Mouse (Mus musculus) intestine, embryonic 15.5 days (tissue): ENCODE measurements at regions not wholly inside any gene's neighbourhood (a gene's known extent, or its start where the extent isn't known, plus 50 kb on each side); places are given as distances from the start of the nearest gene placed in this dataset.

Experiments used
- ATAC-seq: fragments of 200-750 bp; cut with Nextera tagmentation; 2 replicates; pipeline ENCODE4 v1.8.0; 2017; ENCODE audit warnings: moderate TSS enrichment, moderate library complexity
- H3K27ac ChIP-seq: fragments of 300-500 bp; sonication (generic); 2 replicates; pipeline ENCODE4 v1.5.1; 2015; ENCODE audit warnings: mild to moderate bottlenecking, inconsistent platforms
- H3K27me3 ChIP-seq: fragments of 300-500 bp; sonication (generic); replicated peaks from 2 replicates; pipeline ENCODE4 v1.6.1; 2015; ENCODE audit warnings: inconsistent platforms
- H3K36me3 ChIP-seq: fragments of 300-500 bp; sonication (generic); 2 replicates; pipeline ENCODE4 v1.6.1; 2015; ENCODE audit warnings: inconsistent platforms
- H3K4me1 ChIP-seq: fragments of 300-500 bp; sonication (generic); replicated peaks from 2 replicates; pipeline ENCODE4 v1.6.1; 2015; ENCODE audit warnings: inconsistent platforms
- H3K4me2 ChIP-seq: fragments of 300-500 bp; sonication (generic); replicated peaks from 2 replicates; pipeline ENCODE4 v1.6.1; 2015; ENCODE audit warnings: mild to moderate bottlenecking, inconsistent platforms
- H3K4me3 ChIP-seq: fragments of 300-500 bp; sonication (generic); replicated peaks from 2 replicates; pipeline ENCODE4 v1.5.1; 2015; ENCODE audit warnings: inconsistent platforms
- H3K9ac ChIP-seq: fragments of 300-500 bp; sonication (generic); 2 replicates; pipeline ENCODE4 v1.6.1; 2015; ENCODE audit warnings: inconsistent platforms
- H3K9me3 ChIP-seq: fragments of 300-500 bp; sonication (generic); 2 replicates; pipeline ENCODE4 v1.6.1; 2016; ENCODE audit warnings: inconsistent platforms
- WGBS: fragments of 180-500 bp; shearing (Covaris S2); methylation state at CpG from one replicate; pipeline ENCODE4 v1.1.7; 2015; 5-methylcytosine and 5-hydroxymethylcytosine counted together

- Histone ChIP-seq H3K27me3 (no peaks in the 10 kb centered on the region), H3K36me3 (no peaks in the 10 kb centered on the region), H3K4me1 (no peaks in the 10 kb centered on the region), H3K4me3 (no peak overlapping the region), H3K4me2 (no peak overlapping the region), H3K9me3 (no peaks in the 10 kb centered on the region), H3K9ac (no peak overlapping the region), H3K27ac (no peak overlapping the region)
- no peak for ATAC-seq
Measured at GRCm38 (mm10) chr15:59230536-59230935, 341.4 kb downstream of the Gm49356 start.

- Histone ChIP-seq H3K27me3 (no peaks in the 10 kb centered on the region), H3K27ac (no peak overlapping the region), H3K4me3 (no peak overlapping the region), H3K4me2 (no peak overlapping the region), H3K9me3 (no peaks in the 10 kb centered on the region), H3K9ac (no peak overlapping the region), H3K36me3 (no peaks in the 10 kb centered on the region), H3K4me1 (no peaks in the 10 kb centered on the region)
- ATAC-seq: no peak
- WGBS: 84% methylated on average over 1 of the region's 1 CpGs
Measured at GRCm38 (mm10) chr15:59231703-59232102, 342.6 kb downstream of the Gm49356 start.

- no peak overlapping the region for H3K4me3 ChIP-seq
- H3K4me1 ChIP-seq: no peaks in the 10 kb centered on the region
- H3K36me3 ChIP-seq: no peaks in the 10 kb centered on the region
- WGBS: 70% methylated on average over 5 of the region's 5 CpGs
- no peak overlapping the region for H3K9ac ChIP-seq
- no peak overlapping the region for H3K27ac ChIP-seq
- no peaks in the 10 kb centered on the region for H3K9me3 ChIP-seq
- no peak overlapping the region for H3K4me2 ChIP-seq
- no peak for ATAC-seq
- no peaks in the 10 kb centered on the region for H3K27me3 ChIP-seq
Measured at GRCm38 (mm10) chr15:59232290-59232689, 343.2 kb downstream of the Gm49356 start.

GRCm38 (mm10) chr15:59237446-59238161 lies 348.5 kb downstream of the Gm49356 start:
- H3K27me3 ChIP-seq: no peaks in the 10 kb centered on the region
- H3K9me3 ChIP-seq: no peaks in the 10 kb centered on the region
- no peak overlapping the region for H3K9ac ChIP-seq
- no peak overlapping the region for H3K27ac ChIP-seq
- no peak overlapping the region for H3K4me3 ChIP-seq
- no peak for ATAC-seq
- 78% methylated on average over 6 of the region's 6 CpGs for WGBS
- H3K4me1 ChIP-seq: no peaks in the 10 kb centered on the region
- H3K4me2 ChIP-seq: no peak overlapping the region
- no peaks in the 10 kb centered on the region for H3K36me3 ChIP-seq

GRCm38 (mm10) chr15:59241752-59242151 lies 352.7 kb downstream of the Gm49356 start:
- no peak overlapping the region for H3K9ac ChIP-seq
- H3K4me1 ChIP-seq: no peaks in the 10 kb centered on the region
- no peaks in the 10 kb centered on the region for H3K27me3 ChIP-seq
- no peak overlapping the region for H3K4me2 ChIP-seq
- no peaks in the 10 kb centered on the region for H3K9me3 ChIP-seq
- ATAC-seq: no peak
- 87% methylated on average over 7 of the region's 7 CpGs for WGBS
- H3K4me3 ChIP-seq: no peak overlapping the region
- no peaks in the 10 kb centered on the region for H3K36me3 ChIP-seq
- H3K27ac ChIP-seq: no peak overlapping the region

- no peaks in the 10 kb centered on the region for H3K27me3 ChIP-seq
- no peak overlapping the region for H3K9ac ChIP-seq
- no peak overlapping the region for H3K4me2 ChIP-seq
- H3K36me3 ChIP-seq: no peaks in the 10 kb centered on the region
- no peaks in the 10 kb centered on the region for H3K4me1 ChIP-seq
- no peaks in the 10 kb centered on the region for H3K9me3 ChIP-seq
- no peak for ATAC-seq
- H3K4me3 ChIP-seq: no peak overlapping the region
- no peak overlapping the region for H3K27ac ChIP-seq
- WGBS: 50% methylated on average over 4 of the region's 4 CpGs
Measured at GRCm38 (mm10) chr15:59245927-59246649, 357.0 kb downstream of the Gm49356 start.

GRCm38 (mm10) chr15:59248477-59249260 lies 359.6 kb downstream of the Gm49356 start:
- Histone ChIP-seq H3K36me3 (no peaks in the 10 kb centered on the region), H3K27me3 (no peaks in the 10 kb centered on the region), H3K9me3 (no peaks in the 10 kb centered on the region), H3K4me2 (no peak overlapping the region), H3K4me3 (no peak overlapping the region), H3K27ac (no peak overlapping the region), H3K9ac (no peak overlapping the region), H3K4me1 (no peaks in the 10 kb centered on the region)
- 63% methylated on average over 11 of the region's 12 CpGs for WGBS
- ATAC-seq: no peak; the same call in 1 of the 2 replicates

GRCm38 (mm10) chr15:59261380-59261779 lies 372.3 kb downstream of the Gm49356 start:
- H3K4me2 ChIP-seq: no peak overlapping the region
- no peak for ATAC-seq
- H3K4me3 ChIP-seq: no peak overlapping the region
- no peak overlapping the region for H3K27ac ChIP-seq
- no peaks in the 10 kb centered on the region for H3K9me3 ChIP-seq
- H3K36me3 ChIP-seq: no peaks in the 10 kb centered on the region
- WGBS: 63% methylated on average over 1 of the region's 1 CpGs
- H3K4me1 ChIP-seq: peaks cover 9% of the 10 kb centered on the region; the same call in 1 of the 2 replicates
- H3K27me3 ChIP-seq: no peaks in the 10 kb centered on the region
- H3K9ac ChIP-seq: no peak overlapping the region

GRCm38 (mm10) chr15:59262380-59262779 lies 373.3 kb downstream of the Gm49356 start:
- peaks cover 9% of the 10 kb centered on the region; the same call in 1 of the 2 replicates for H3K4me1 ChIP-seq
- no peak overlapping the region for H3K4me3 ChIP-seq
- no peak overlapping the region for H3K9ac ChIP-seq
- no peak overlapping the region for H3K4me2 ChIP-seq
- no peaks in the 10 kb centered on the region for H3K27me3 ChIP-seq
- 80% methylated on average over 2 of the region's 2 CpGs for WGBS
- no peaks in the 10 kb centered on the region for H3K36me3 ChIP-seq
- no peak for ATAC-seq
- no peak overlapping the region for H3K27ac ChIP-seq
- H3K9me3 ChIP-seq: no peaks in the 10 kb centered on the region

- H3K4me1 ChIP-seq: peaks cover 9% of the 10 kb centered on the region; the same call in 1 of the 2 replicates
- H3K27me3 ChIP-seq: no peaks in the 10 kb centered on the region
- H3K36me3 ChIP-seq: no peaks in the 10 kb centered on the region
- H3K9me3 ChIP-seq: no peaks in the 10 kb centered on the region
- H3K4me2 ChIP-seq: peak overlapping the region; percentile 17; the same call in 1 of the 2 replicates
- H3K9ac ChIP-seq: no peak overlapping the region
- peak; percentile 74 for ATAC-seq
- H3K27ac ChIP-seq: 0 out of 2 replicates have a peak overlapping the region, but pooled peaks have one; percentile 27
- H3K4me3 ChIP-seq: no peak overlapping the region
- 47% methylated on average over 13 of the region's 13 CpGs for WGBS
Measured at GRCm38 (mm10) chr15:59263433-59264328, 374.6 kb downstream of the Gm49356 start.
